Mouse (Mus musculus): ENCODE data around the gene Mylk. TPM values are rescaled to one million over a fixed set of nuclear protein-coding genes. Genes with fewer than 3 reads are reported as not detected.

Mylk gene
- polyA plus RNA-seq, 1 experiment from 2014 or later, result 144 TPM

GRCm38 (mm10) chr16:35047272-35047969, 302.4 kb downstream of the Mylk start:
- Histone ChIP-seq H3K9me3 (ENCODE audit: control insufficient read depth, low read length) (no peaks in the 10 kb centered on the region), H3K27me3 (ENCODE audit: control insufficient read depth, insufficient read depth, low read depth, low read length) (no peaks in the 10 kb centered on the region), H3K27ac (ENCODE audit: low read length) (no peak overlapping the region), H3K36me3 (ENCODE audit: control insufficient read depth, insufficient read depth, low read length) (no peaks in the 10 kb centered on the region), H3K4me2 (ENCODE audit: low read depth, low read length) (no peak overlapping the region), H3K4me1 (replicated peaks; ENCODE audit: control insufficient read depth, insufficient read depth, low read length) (no peaks in the 10 kb centered on the region; the same call in 1 of the 2 replicates), H3K9ac (ENCODE audit: low read length) (no peak overlapping the region), H3K4me3 (ENCODE audit: low read length) (no peak overlapping the region)
- no peak for ATAC-seq (ENCODE audit: low read depth)
- WGBS, result 79% methylated on average over 6 of the region's 6 CpGs

GRCm38 (mm10) chr16:35051066-35051465, 306.1 kb downstream of the Mylk start:
- Histone ChIP-seq H3K9me3 (ENCODE audit: control insufficient read depth, low read length) (no peaks in the 10 kb centered on the region), H3K4me1 (replicated peaks; ENCODE audit: control insufficient read depth, insufficient read depth, low read length) (no peaks in the 10 kb centered on the region; the same call in 1 of the 2 replicates), H3K4me2 (ENCODE audit: low read depth, low read length) (no peak overlapping the region), H3K27me3 (ENCODE audit: control insufficient read depth, insufficient read depth, low read depth, low read length) (no peaks in the 10 kb centered on the region), H3K27ac (ENCODE audit: low read length) (no peak overlapping the region), H3K4me3 (ENCODE audit: low read length) (no peak overlapping the region), H3K36me3 (ENCODE audit: control insufficient read depth, insufficient read depth, low read length) (no peaks in the 10 kb centered on the region), H3K9ac (ENCODE audit: low read length) (no peak overlapping the region)
- no peak for ATAC-seq (ENCODE audit: low read depth)
- WGBS, result 50% methylated on average over 5 of the region's 5 CpGs

Other genes starting within 250 kb of the Mylk start
- gene Kalrn, start 171.7 kb upstream of the Mylk start, polyA plus RNA-seq (2015; fragmentation: Nextera tagmentation; extraction: Ambion mirVana), result 14.0 and 16.8 TPM in 2 replicates
- not detected in 2 replicates for gene Ropn1, start 95.3 kb upstream of the Mylk start, polyA plus RNA-seq (2015; fragmentation: Nextera tagmentation; extraction: Ambion mirVana)
- 7.9 and 8.0 TPM in 2 replicates for gene Ccdc14, start 54.6 kb upstream of the Mylk start, polyA plus RNA-seq (2015; fragmentation: Nextera tagmentation; extraction: Ambion mirVana)

Data from lung, embryonic 16.5 days (tissue).